Mouse (Mus musculus) skeletal muscle tissue, adult 2 months (tissue): ENCODE data around the gene Mylk.
"Not testable (repeated sequence)": the region's sequence is repeated elsewhere in the genome, so short reads cannot be mapped to it uniquely, and the experiment has no call there.

ENCODE experiments used
- DNase-seq: peaks from one replicate; pipeline ENCODE4 v3.0.0-alpha.2; 2012; ENCODE audit warnings: low read depth, low spot score

The Mylk gene

GRCm38 (mm10) chr16:34768436-34768835 lies 23.4 kb downstream of the Mylk start:
- DNase-seq, result no peak

GRCm38 (mm10) chr16:34770127-34770526 lies 25.1 kb downstream of the Mylk start:
- no peak for DNase-seq

- no peak for DNase-seq
Observed at GRCm38 (mm10) chr16:34772445-34773032, 27.5 kb downstream of the Mylk start.

- no peak for DNase-seq
Observed at GRCm38 (mm10) chr16:34782442-34782841, 37.4 kb downstream of the Mylk start.

GRCm38 (mm10) chr16:34783536-34783935 lies 38.5 kb downstream of the Mylk start:
- no peak for DNase-seq

GRCm38 (mm10) chr16:34784675-34785074 lies 39.7 kb downstream of the Mylk start:
- no peak for DNase-seq

GRCm38 (mm10) chr16:34792555-34792954 lies 47.5 kb downstream of the Mylk start:
- DNase-seq, result no peak

GRCm38 (mm10) chr16:34793000-34793399 lies 48.0 kb downstream of the Mylk start:
- DNase-seq, result no peak

- DNase-seq, result no peak
Observed at GRCm38 (mm10) chr16:34801222-34801621, 56.2 kb downstream of the Mylk start.

GRCm38 (mm10) chr16:34804286-34805010 lies 59.4 kb downstream of the Mylk start:
- no peak for DNase-seq

- DNase-seq, result peak; percentile 36
Observed at GRCm38 (mm10) chr16:34806883-34807767, 62.1 kb downstream of the Mylk start.

GRCm38 (mm10) chr16:34807768-34808275 lies 62.8 kb downstream of the Mylk start:
- DNase-seq, result no peak

GRCm38 (mm10) chr16:34812165-34812564 lies 67.2 kb downstream of the Mylk start:
- no peak for DNase-seq

GRCm38 (mm10) chr16:34813161-34813560 lies 68.2 kb downstream of the Mylk start:
- DNase-seq, result not testable (repeated sequence)

- DNase-seq, result no peak
Observed at GRCm38 (mm10) chr16:34813570-34813969, 68.6 kb downstream of the Mylk start.

- no peak for DNase-seq
Observed at GRCm38 (mm10) chr16:34814612-34815011, 69.6 kb downstream of the Mylk start.

GRCm38 (mm10) chr16:34816548-34816947 lies 71.5 kb downstream of the Mylk start:
- no peak for DNase-seq

- DNase-seq, result no peak
Observed at GRCm38 (mm10) chr16:34825111-34825744, 80.2 kb downstream of the Mylk start.

- DNase-seq, result peak; percentile 15
Observed at GRCm38 (mm10) chr16:34834477-34834876, 89.5 kb downstream of the Mylk start.

- DNase-seq, result no peak
Observed at GRCm38 (mm10) chr16:34839004-34839703, 94.1 kb downstream of the Mylk start.
